Mouse (Mus musculus) embryonic facial prominence, embryonic 11.5 days (tissue): ENCODE results near the gene Btbd8. TPM values are rescaled to one million over a fixed set of nuclear protein-coding genes. Genes with fewer than 3 reads are reported as not detected.
A peak's percentile ranks its signal among the peaks of the same experiment; 100 is the strongest.

Source experiments
- ATAC-seq: fragments of 200-750 bp; cut with Nextera tagmentation; replicated peaks from 2 replicates; pipeline ENCODE4 v1.8.0; 2017; ENCODE audit warnings: low read depth; ENCODE audit not compliant: insufficient number of reproducible peaks, low FRiP score, low TSS enrichment
- DNase-seq: peaks from one replicate; pipeline ENCODE4 v3.0.0-alpha.2; 2015; ENCODE audit warnings: low spot score
- H3K27ac ChIP-seq: fragments of 300-500 bp; sonication (generic); replicated peaks from 2 replicates; pipeline ENCODE4 v1.5.1; 2014; ENCODE audit warnings: mild to moderate bottlenecking, low read depth, low read length, control low read depth
- H3K27me3 ChIP-seq: fragments of 300-500 bp; sonication (generic); 2 replicates; pipeline ENCODE4 v1.6.1; 2014; ENCODE audit warnings: mild to moderate bottlenecking, low read length, moderate library complexity, mixed read lengths; ENCODE audit not compliant: control insufficient read depth, insufficient read depth
- H3K36me3 ChIP-seq: fragments of 300-500 bp; sonication (generic); replicated peaks from 2 replicates; pipeline ENCODE4 v1.6.1; 2014; ENCODE audit warnings: low read depth, mild to moderate bottlenecking, low read length, moderate library complexity, mixed read lengths; ENCODE audit not compliant: control insufficient read depth, insufficient read depth
- H3K4me1 ChIP-seq: fragments of 300-500 bp; sonication (generic); 2 replicates; pipeline ENCODE4 v1.6.1; 2014; ENCODE audit warnings: low read length, mixed read lengths; ENCODE audit not compliant: control insufficient read depth, insufficient read depth
- H3K4me2 ChIP-seq: fragments of 300-500 bp; sonication (generic); 2 replicates; pipeline ENCODE4 v1.6.1; 2014; ENCODE audit warnings: low read depth, mild to moderate bottlenecking, control low read depth, low read length, moderate library complexity
- H3K4me3 ChIP-seq: fragments of 300-500 bp; sonication (generic); 2 replicates; pipeline ENCODE4 v1.5.1; 2014; ENCODE audit warnings: low read depth, low read length, control low read depth
- H3K9ac ChIP-seq: fragments of 300-500 bp; sonication (generic); replicated peaks from 2 replicates; pipeline ENCODE4 v1.6.1; 2014; ENCODE audit warnings: mild to moderate bottlenecking, control low read depth, low read length
- H3K9me3 ChIP-seq: fragments of 300-500 bp; sonication (generic); replicated peaks from 2 replicates; pipeline ENCODE4 v1.6.1; 2016; ENCODE audit warnings: mild to moderate bottlenecking, low read length, inconsistent platforms, mixed read lengths; ENCODE audit not compliant: control insufficient read depth
- WGBS: fragments of 180-500 bp; shearing (Covaris S2); extraction: QIAGEN DNeasy Blood & Tissue Kit; methylation state at CpG from one replicate; pipeline ENCODE4 v1.1.7; 2014; 5-methylcytosine and 5-hydroxymethylcytosine counted together
- polyA plus RNA-seq: library from polyadenylated mRNA; unstranded; fragments of >200 nt; fragmentation: Nextera tagmentation; extraction: Ambion mirVana; gene quantifications from 2 replicates; pipeline ENCODE4 v1.2.1, GENCODE M21; 2014

Gene Btbd8
- polyA plus RNA-seq, 1 experiment from 2014 or later, result 5.5 TPM

- DNase-seq (no peak), ATAC-seq (no peak)
- Histone ChIP-seq H3K27me3 (no peaks in the 10 kb centered on the region), H3K9me3 (no peaks in the 10 kb centered on the region), H3K9ac (no peak overlapping the region), H3K4me3 (no peak overlapping the region), H3K27ac (no peak overlapping the region), H3K4me2 (no peak overlapping the region), H3K36me3 (no peaks in the 10 kb centered on the region), H3K4me1 (no peaks in the 10 kb centered on the region)
- 94% methylated on average over 5 of the region's 5 CpGs for WGBS
Observed at GRCm38 (mm10) chr5:107494759-107495158, 57.0 kb downstream of the Btbd8 start.

- WGBS, result 90% methylated on average over 2 of the region's 2 CpGs
- H3K4me3 ChIP-seq, result no peak overlapping the region
- ATAC-seq (no peak), DNase-seq (no peak)
- no peak overlapping the region for H3K9ac ChIP-seq
- H3K36me3 ChIP-seq, result no peaks in the 10 kb centered on the region
- no peaks in the 10 kb centered on the region for H3K4me1 ChIP-seq
- H3K27me3 ChIP-seq, result no peaks in the 10 kb centered on the region
- H3K27ac ChIP-seq, result no peak overlapping the region
- no peaks in the 10 kb centered on the region for H3K9me3 ChIP-seq
- H3K4me2 ChIP-seq, result no peak overlapping the region
Observed at GRCm38 (mm10) chr5:107496047-107496446, 58.2 kb downstream of the Btbd8 start.

DNA sequence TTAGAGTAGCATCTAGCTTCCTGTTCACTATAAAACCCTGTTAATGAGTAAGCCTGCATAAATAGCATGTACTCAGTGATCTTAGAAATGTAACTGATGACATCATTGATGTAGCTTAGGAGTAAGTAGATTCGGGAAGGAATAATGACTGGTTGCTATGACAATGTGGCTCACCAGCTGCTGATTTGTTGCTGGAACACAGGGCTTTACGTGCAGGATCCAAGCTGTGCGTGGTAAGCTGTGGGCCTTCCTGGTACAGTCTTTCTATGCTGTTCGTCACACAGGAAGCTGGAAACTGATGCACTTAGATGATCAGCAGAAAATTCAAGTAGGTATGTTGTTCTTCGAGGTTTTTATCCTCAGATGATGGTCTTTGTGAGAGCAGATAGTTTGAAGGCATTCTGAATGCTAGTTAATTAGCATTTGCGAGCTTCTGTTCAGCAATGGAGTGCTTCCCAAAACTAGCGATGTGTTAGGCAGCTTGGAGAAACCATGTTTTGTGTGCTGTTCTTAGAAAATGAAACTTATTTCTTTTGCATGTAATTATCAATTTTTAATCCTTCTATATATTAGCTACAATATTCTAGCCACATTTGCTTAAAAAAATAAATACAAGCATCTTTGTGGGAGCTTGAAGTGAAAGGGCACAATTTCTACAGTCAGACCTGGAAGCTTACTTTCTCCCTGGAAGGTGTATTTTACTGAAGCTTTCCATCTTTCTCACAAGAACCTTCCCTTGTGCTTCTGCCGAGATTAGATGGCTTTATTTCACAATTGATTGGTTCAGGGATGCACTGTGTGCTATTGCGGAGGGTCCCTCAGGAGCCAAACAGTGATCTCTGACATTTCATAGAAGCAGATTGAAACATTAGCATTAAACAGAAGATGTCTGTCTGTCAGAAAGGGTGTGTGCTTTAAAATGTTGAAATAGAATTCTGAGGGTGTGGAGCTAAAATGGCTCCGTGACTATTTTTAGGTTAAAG is 60.0 kb downstream of the Btbd8 start:
- Histone ChIP-seq H3K4me2 (no peak overlapping the region), H3K27ac (no peak overlapping the region), H3K4me1 (no peaks in the 10 kb centered on the region), H3K27me3 (no peaks in the 10 kb centered on the region), H3K9me3 (no peaks in the 10 kb centered on the region), H3K4me3 (no peak overlapping the region), H3K36me3 (no peaks in the 10 kb centered on the region), H3K9ac (no peak overlapping the region)
- ATAC-seq (0 out of 2 replicates have a peak, but pooled peaks have one; percentile 65), DNase-seq (peak; percentile 50)
- WGBS, result 66% methylated on average over 10 of the region's 10 CpGs

DNA sequence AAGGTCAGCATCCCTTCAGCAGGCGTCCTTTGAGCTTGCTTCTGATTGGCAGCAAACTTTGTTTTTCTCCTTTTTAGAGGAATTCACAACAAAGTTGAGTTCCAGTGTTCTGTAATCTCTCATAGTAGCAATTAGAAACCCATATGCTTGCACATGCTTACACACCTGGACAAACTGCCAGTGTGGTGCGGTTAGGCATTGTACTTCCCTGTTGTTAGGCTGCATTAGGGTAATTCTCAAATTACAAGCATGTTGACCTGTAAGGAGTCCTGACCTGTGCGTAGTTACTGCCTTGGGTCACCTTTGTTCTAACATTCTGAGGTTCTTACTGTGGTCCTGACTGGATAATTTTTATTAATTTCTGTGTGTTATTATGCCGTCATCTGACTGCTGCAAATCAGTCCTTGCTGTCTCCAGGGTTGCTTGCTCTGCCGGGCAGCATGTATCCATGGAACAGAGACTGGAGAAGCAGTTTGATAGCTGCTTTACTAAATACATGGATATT is 61.1 kb downstream of the Btbd8 start:
- no peak for ATAC-seq
- 40% methylated on average over 5 of the region's 5 CpGs for WGBS
- Histone ChIP-seq H3K36me3 (no peaks in the 10 kb centered on the region), H3K4me2 (no peak overlapping the region), H3K9me3 (no peaks in the 10 kb centered on the region), H3K27ac (no peak overlapping the region), H3K4me3 (no peak overlapping the region), H3K27me3 (no peaks in the 10 kb centered on the region), H3K4me1 (no peaks in the 10 kb centered on the region), H3K9ac (no peak overlapping the region)
- DNase-seq, result peak; percentile 16

GRCm38 (mm10) chr5:107499891-107500535 is 62.2 kb downstream of the Btbd8 start:
- no peak for DNase-seq
- no peak overlapping the region for H3K9ac ChIP-seq
- H3K4me1 ChIP-seq, result no peaks in the 10 kb centered on the region
- 90% methylated on average over 5 of the region's 5 CpGs for WGBS
- no peak for ATAC-seq
- no peak overlapping the region for H3K4me3 ChIP-seq
- H3K4me2 ChIP-seq, result no peak overlapping the region
- H3K27ac ChIP-seq, result no peak overlapping the region
- no peaks in the 10 kb centered on the region for H3K9me3 ChIP-seq
- H3K27me3 ChIP-seq, result no peaks in the 10 kb centered on the region
- no peaks in the 10 kb centered on the region for H3K36me3 ChIP-seq

DNA sequence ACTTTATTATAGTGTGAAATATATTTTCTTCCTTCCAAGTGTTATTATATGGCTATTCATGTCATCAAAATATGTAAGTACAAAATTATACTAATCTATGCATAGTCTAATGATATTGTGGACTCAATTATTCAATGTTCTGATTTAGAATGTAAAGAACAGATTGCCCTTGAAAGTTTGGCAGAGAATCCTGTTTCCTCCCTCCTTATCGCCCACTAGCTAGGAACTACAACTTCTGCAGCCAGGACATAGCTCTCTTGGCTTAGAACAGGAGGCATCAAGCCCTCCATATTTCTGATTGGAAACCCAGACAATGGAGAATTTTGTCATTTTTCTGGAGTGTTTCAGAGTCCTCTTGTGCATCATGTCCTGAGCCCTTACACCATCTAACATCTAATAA is 62.9 kb downstream of the Btbd8 start:
- no peak overlapping the region for H3K27ac ChIP-seq
- no peaks in the 10 kb centered on the region for H3K27me3 ChIP-seq
- no peak overlapping the region for H3K4me3 ChIP-seq
- WGBS, result 96% methylated on average over 1 of the region's 1 CpGs
- no peak overlapping the region for H3K4me2 ChIP-seq
- DNase-seq (no peak), ATAC-seq (no peak)
- no peak overlapping the region for H3K9ac ChIP-seq
- no peaks in the 10 kb centered on the region for H3K36me3 ChIP-seq
- H3K4me1 ChIP-seq, result no peaks in the 10 kb centered on the region
- H3K9me3 ChIP-seq, result no peaks in the 10 kb centered on the region

- Histone ChIP-seq H3K4me3 (no peak within 1 kb of the TSS), H3K36me3 (no peaks in the 10 kb centered on the region), H3K9ac (no peak within 1 kb of the TSS), H3K27me3 (no peaks in the 10 kb centered on the region), H3K9me3 (no peaks in the 10 kb centered on the region), H3K4me1 (no peaks in the 10 kb centered on the region), H3K27ac (no peak within 1 kb of the TSS), H3K4me2 (no peak within 1 kb of the TSS)
- WGBS, result 74% methylated on average over 4 of the region's 4 CpGs
- DNase-seq (no peak), ATAC-seq (no peak)
Observed at GRCm38 (mm10) chr5:107507321-107507720, 69.5 kb downstream of the Btbd8 start, which contains the start of gene Gm42669. Gm42669 (plus strand) TSS chr5:107507621.

GRCm38 (mm10) chr5:107510503-107510902 is 72.7 kb downstream of the Btbd8 start:
- 84% methylated on average over 10 of the region's 10 CpGs for WGBS
- H3K9me3 ChIP-seq, result no peaks in the 10 kb centered on the region
- H3K9ac ChIP-seq, result no peak overlapping the region
- no peaks in the 10 kb centered on the region for H3K36me3 ChIP-seq
- H3K27me3 ChIP-seq, result no peaks in the 10 kb centered on the region
- ATAC-seq, result no peak
- H3K4me3 ChIP-seq, result no peak overlapping the region
- no peaks in the 10 kb centered on the region for H3K4me1 ChIP-seq
- DNase-seq, result no peak
- no peak overlapping the region for H3K4me2 ChIP-seq
- H3K27ac ChIP-seq, result no peak overlapping the region
